Mouse (Mus musculus) heart, embryonic 13.5 days (tissue): Measurements from ENCODE around the gene Nudt6. TPM values are rescaled to one million over a fixed set of nuclear protein-coding genes. Genes with fewer than 3 reads are reported as not detected.

Source experiments
- ATAC-seq: fragments of 200-750 bp; cut with Nextera tagmentation; 2 replicates; pipeline ENCODE4 v1.8.0; 2017; ENCODE audit warnings: moderate TSS enrichment; ENCODE audit not compliant: insufficient number of reproducible peaks, low FRiP score, low TSS enrichment; ENCODE audit errors: extremely low read depth
- H3K27ac ChIP-seq: fragments of 300-500 bp; sonication (generic); replicated peaks from 2 replicates; pipeline ENCODE4 v1.5.1; 2015; ENCODE audit warnings: moderate library complexity, mild to moderate bottlenecking, inconsistent platforms
- H3K27me3 ChIP-seq: fragments of 300-500 bp; sonication (generic); replicated peaks from 2 replicates; pipeline ENCODE4 v1.6.1; 2015; ENCODE audit warnings: mild to moderate bottlenecking, inconsistent platforms
- H3K36me3 ChIP-seq: fragments of 300-500 bp; sonication (generic); 2 replicates; pipeline ENCODE4 v1.6.1; 2015; ENCODE audit warnings: mild to moderate bottlenecking, inconsistent platforms
- H3K4me1 ChIP-seq: fragments of 300-500 bp; sonication (generic); 2 replicates; pipeline ENCODE4 v1.6.1; 2015; ENCODE audit warnings: inconsistent platforms
- H3K4me2 ChIP-seq: fragments of 300-500 bp; sonication (generic); 2 replicates; pipeline ENCODE4 v1.6.1; 2015; ENCODE audit warnings: inconsistent platforms, mild to moderate bottlenecking, moderate library complexity
- H3K4me3 ChIP-seq: fragments of 300-500 bp; sonication (generic); 2 replicates; pipeline ENCODE4 v1.5.1; 2015; ENCODE audit warnings: moderate library complexity, mild to moderate bottlenecking, inconsistent platforms
- H3K9ac ChIP-seq: fragments of 300-500 bp; sonication (generic); 2 replicates; pipeline ENCODE4 v1.6.1; 2015; ENCODE audit warnings: inconsistent platforms, mild to moderate bottlenecking, moderate library complexity
- H3K9me3 ChIP-seq: fragments of 300-500 bp; sonication (generic); 2 replicates; pipeline ENCODE4 v1.6.1; 2016; ENCODE audit warnings: inconsistent platforms
- WGBS: fragments of 180-500 bp; shearing (Covaris S2); methylation state at CpG from one replicate; pipeline ENCODE4 v1.1.7; 2015; ENCODE audit warnings: mixed read lengths; 5-methylcytosine and 5-hydroxymethylcytosine counted together
- polyA plus RNA-seq: library from polyadenylated mRNA; unstranded; fragments of >200 nt; fragmentation: Nextera tagmentation; extraction: Ambion mirVana; gene quantifications from 2 replicates; pipeline ENCODE4 v1.2.1, GENCODE M21; 2015

Nudt6 gene
- 9.8 and 11.8 TPM in 2 replicates for polyA plus RNA-seq

DNA sequence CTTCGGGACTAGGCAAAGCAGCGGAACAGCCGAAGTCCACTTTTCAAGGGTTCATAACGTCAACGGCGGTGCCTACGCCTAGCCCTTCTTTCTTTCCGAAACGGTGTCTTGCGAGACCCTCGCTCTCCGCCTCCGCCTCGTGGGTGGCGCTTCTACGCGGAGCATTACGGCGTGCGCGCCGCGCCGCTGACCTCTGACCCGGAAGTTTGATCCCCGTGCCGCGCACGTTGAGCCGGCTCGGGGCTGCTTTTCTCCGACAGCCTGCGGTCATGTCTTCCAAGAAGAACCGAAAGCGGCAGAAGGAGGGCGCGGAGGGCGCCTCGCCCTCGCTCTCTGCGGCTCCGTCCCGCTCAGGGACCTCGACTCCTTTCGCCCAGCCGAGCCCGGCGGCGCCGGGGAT is at the start of gene Nudt6:
Gene Nudt6, minus strand, starts transcription at position 140 of the 400 bp plus-strand sequence.
- peak within 1 kb of the TSS; percentile 84 for H3K9ac ChIP-seq
- peak within 1 kb of the TSS; percentile 92 for H3K27ac ChIP-seq
- no peaks in the 10 kb centered on the region for H3K9me3 ChIP-seq
- peak; percentile 71 for ATAC-seq
- peaks cover 18% of the 10 kb centered on the region for H3K4me1 ChIP-seq
- peak within 1 kb of the TSS; percentile 64 for H3K4me3 ChIP-seq
- WGBS: under 1% methylated on average over 50 of the region's 50 CpGs
- H3K27me3 ChIP-seq: no peaks in the 10 kb centered on the region
- peaks cover 6% of the 10 kb centered on the region for H3K36me3 ChIP-seq
- peak within 1 kb of the TSS; percentile 91 for H3K4me2 ChIP-seq

DNA sequence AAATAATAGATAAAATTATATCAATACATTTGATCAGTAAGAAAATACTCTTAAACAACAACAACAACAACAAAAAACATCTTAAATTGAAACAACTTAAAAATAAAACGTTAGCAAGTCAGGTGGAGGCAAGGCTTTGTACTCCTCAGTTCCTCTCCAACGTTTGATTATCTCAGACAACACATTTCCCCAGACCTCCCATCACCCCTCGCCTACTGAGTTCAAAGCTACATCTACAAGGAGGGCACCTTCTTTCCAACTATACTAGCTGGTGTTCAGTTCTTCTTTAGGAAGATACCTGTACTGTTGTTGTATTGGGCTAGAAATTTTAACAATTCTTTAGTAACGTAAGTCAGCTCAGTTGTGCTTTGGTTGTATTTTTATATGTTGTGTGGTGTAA is 49.3 kb upstream of the Nudt6 start:
- Histone ChIP-seq H3K4me2 (no peak overlapping the region), H3K27me3 (no peaks in the 10 kb centered on the region), H3K4me3 (no peak overlapping the region), H3K9ac (no peak overlapping the region), H3K27ac (no peak overlapping the region), H3K36me3 (peaks cover 7% of the 10 kb centered on the region), H3K9me3 (no peaks in the 10 kb centered on the region), H3K4me1 (no peaks in the 10 kb centered on the region)
- ATAC-seq: no peak
- WGBS: 74% methylated on average over 4 of the region's 4 CpGs

DNA sequence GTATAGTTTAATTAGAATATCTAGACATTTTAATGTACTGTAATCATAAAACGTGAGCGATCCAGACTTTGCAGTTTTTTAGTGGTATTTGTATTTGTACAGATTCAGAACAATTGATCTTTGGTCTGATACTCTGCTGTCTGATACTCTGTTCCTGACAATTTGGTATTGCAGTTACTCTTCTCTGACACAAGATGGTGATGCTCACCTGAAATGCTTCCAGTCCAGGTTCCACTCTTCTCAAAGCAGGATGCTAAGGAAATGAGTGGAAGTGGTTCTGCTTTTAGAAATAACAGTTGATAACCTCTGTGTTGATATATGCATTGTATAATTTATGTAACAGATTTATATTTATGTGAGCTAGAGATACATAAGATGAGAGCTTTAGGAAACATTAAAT is 48.2 kb upstream of the Nudt6 start:
- Histone ChIP-seq H3K36me3 (peaks cover 7% of the 10 kb centered on the region), H3K4me1 (no peaks in the 10 kb centered on the region), H3K9ac (no peak overlapping the region), H3K4me3 (no peak overlapping the region), H3K27me3 (no peaks in the 10 kb centered on the region), H3K4me2 (no peak overlapping the region), H3K27ac (no peak overlapping the region), H3K9me3 (no peaks in the 10 kb centered on the region)
- ATAC-seq: no peak
- 89% methylated on average over 2 of the region's 2 CpGs for WGBS

DNA sequence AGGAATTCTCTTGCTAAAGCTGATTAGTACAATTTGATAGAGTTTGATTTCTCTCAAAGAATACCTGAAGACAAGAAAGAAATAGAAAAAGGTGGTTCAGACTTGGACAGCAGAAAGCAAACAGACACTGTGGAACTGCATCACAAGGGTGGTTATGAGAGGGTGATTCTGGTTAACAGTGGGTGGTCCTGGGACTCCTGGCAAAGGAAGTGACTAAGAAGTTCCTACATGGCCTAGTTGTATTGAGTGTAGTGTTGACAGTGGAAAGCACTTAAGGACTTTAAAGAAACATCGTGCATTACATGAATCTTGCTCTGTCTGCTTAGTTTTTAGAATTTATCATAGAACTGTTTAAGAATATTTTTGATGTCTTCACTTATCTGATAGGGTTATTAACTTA is 36.0 kb upstream of the Nudt6 start:
- no peak overlapping the region for H3K4me2 ChIP-seq
- no peaks in the 10 kb centered on the region for H3K27me3 ChIP-seq
- H3K27ac ChIP-seq: no peak overlapping the region
- H3K36me3 ChIP-seq: peaks cover 12% of the 10 kb centered on the region
- no peak overlapping the region for H3K4me3 ChIP-seq
- ATAC-seq: no peak
- H3K9ac ChIP-seq: no peak overlapping the region
- peaks cover 2% of the 10 kb centered on the region; the same call in 1 of the 2 replicates for H3K4me1 ChIP-seq
- WGBS: 63% methylated on average over 1 of the region's 1 CpGs
- H3K9me3 ChIP-seq: no peaks in the 10 kb centered on the region

DNA sequence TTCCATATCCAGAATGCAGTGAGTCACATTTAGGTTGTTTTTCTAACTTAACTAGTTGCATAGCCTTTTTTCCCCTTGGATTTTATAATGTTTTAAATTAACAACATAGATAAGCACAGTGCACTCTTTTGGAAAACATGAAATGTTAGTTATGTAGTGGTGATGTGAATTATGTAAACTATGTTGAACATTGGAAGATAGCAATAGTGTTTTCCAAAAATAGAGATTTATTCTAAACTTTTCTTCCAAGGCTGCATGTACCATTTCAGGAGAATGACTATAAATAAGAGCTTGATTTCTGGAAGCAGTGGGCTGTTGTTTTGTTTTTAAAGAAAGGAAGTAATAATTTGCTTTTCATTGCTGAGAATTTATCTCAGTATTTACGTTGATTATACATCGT is 23.4 kb upstream of the Nudt6 start:
- no peak overlapping the region for H3K9ac ChIP-seq
- 86% methylated on average over 2 of the region's 2 CpGs for WGBS
- H3K4me1 ChIP-seq: no peaks in the 10 kb centered on the region
- no peaks in the 10 kb centered on the region for H3K9me3 ChIP-seq
- no peak overlapping the region for H3K4me2 ChIP-seq
- no peak overlapping the region for H3K27ac ChIP-seq
- ATAC-seq: no peak
- H3K27me3 ChIP-seq: no peaks in the 10 kb centered on the region
- peaks cover 39% of the 10 kb centered on the region for H3K36me3 ChIP-seq
- H3K4me3 ChIP-seq: no peak overlapping the region

DNA sequence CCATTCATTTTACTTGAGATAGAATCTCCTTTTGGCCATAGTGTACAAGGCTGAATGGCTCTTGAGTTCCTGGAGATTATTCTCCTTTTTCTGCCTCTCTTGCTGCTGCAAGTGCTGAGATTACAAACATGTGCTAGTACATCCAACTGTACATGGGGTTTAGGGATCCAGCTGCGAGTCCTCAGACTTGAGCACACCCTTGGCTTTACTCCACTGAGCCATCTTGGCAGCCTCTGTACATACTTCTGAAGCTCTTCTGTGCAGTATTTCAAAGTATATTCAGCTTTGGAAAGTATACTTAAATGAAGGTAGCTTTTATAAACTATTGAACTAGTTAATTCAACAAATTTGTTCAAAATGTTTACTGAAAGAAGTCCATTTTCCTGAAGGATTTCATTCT is 19.8 kb upstream of the Nudt6 start:
- H3K4me2 ChIP-seq: no peak overlapping the region
- no peaks in the 10 kb centered on the region for H3K27me3 ChIP-seq
- H3K27ac ChIP-seq: no peak overlapping the region
- H3K9me3 ChIP-seq: no peaks in the 10 kb centered on the region
- H3K4me3 ChIP-seq: no peak overlapping the region
- peaks cover 55% of the 10 kb centered on the region for H3K36me3 ChIP-seq
- ATAC-seq: no peak
- WGBS: 85% methylated on average over 1 of the region's 1 CpGs
- H3K9ac ChIP-seq: no peak overlapping the region
- H3K4me1 ChIP-seq: no peaks in the 10 kb centered on the region

DNA sequence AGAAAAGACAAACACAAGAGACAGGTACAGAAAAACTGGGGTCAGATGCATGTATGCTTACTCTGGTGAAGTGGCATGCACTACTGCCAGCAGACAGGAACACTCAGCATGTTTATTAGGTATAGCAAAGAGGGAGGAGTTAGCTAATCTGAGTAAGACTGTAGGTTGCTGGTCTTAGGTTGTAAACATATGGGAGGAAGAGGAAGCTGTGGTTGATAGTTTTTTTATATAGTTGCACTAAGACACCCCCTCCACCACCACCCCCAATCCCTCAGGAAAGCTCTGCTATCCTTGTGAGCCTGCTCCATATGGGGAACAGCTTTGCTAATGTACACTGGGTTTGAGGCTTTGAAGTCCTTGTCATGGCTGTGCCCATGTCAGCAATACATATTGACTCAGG is 10.3 kb upstream of the Nudt6 start:
- Histone ChIP-seq H3K9me3 (no peaks in the 10 kb centered on the region), H3K4me1 (no peaks in the 10 kb centered on the region), H3K36me3 (peaks cover 66% of the 10 kb centered on the region), H3K4me2 (no peak overlapping the region), H3K27ac (no peak overlapping the region), H3K9ac (no peak overlapping the region), H3K27me3 (no peaks in the 10 kb centered on the region), H3K4me3 (no peak overlapping the region)
- no peak for ATAC-seq

DNA sequence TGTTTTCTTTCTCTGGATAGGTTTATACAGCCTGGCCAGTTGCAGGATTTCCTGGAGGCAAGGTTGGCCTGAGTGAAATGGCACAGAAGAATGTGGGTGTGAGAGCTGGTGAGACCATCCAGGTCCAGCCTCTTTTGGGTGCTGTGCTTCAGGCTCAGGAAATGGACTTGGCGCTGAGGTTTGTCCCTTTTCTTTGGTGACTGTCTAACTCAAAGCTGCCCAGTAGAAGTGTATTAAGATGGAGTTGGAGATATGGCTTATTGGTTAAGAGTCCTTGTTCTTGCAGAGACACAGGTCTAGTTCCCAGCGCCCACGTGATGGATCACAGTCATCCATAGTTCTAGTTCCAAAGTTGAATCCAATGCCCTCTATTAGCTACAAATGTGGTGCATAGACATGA is 6.1 kb upstream of the Nudt6 start:
- Histone ChIP-seq H3K4me1 (peaks cover 9% of the 10 kb centered on the region), H3K9me3 (no peaks in the 10 kb centered on the region), H3K4me3 (no peak overlapping the region), H3K36me3 (peaks cover 44% of the 10 kb centered on the region), H3K9ac (no peak overlapping the region), H3K27ac (no peak overlapping the region), H3K27me3 (no peaks in the 10 kb centered on the region), H3K4me2 (no peak overlapping the region)
- no peak for ATAC-seq
- WGBS: 90% methylated on average over 3 of the region's 3 CpGs

DNA sequence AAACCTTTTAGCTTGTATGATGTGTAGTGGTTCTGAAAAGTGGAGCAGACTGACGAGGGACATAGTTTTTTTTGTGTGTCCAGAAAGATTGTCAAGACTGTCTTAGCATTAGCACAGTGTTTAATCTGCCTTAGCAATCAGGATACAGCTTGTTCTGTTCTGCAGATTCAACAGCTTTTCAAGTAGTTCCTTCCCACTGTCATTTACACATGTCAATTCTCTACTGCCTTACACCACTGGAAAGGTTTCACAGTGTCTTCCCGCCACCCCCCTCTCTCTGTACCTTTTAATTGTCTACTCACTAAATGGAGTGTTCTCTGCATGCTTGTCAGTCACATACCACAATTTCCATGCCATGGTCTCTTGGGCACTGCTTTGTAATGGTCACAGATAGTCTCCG is 1.2 kb upstream of the Nudt6 start:
- H3K36me3 ChIP-seq: peaks cover 15% of the 10 kb centered on the region
- ATAC-seq: no peak

DNA sequence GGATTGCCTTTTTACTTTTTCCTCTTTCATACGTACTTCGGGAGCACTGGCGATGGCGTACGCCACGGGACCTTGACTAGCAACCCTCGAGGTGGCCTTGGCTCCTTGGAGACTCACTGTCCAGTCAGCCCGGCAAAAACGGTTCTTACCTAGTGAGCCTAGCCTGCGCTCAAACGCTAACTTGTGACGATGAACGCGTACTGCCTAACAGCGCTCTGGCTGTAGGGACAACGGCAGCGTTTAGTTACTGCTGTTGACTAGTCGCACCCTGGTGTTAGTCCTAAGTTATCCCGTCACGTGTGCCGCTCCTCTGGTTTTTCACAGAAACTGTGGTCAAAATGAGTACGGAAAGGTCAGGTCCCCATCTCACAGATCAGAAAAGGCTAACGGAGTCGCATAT is 630 bp upstream of the Nudt6 start:
- peaks cover 11% of the 10 kb centered on the region for H3K36me3 ChIP-seq
- H3K9ac ChIP-seq: peak overlapping the region; percentile 82
- under 1% methylated on average over 24 of the region's 24 CpGs for WGBS
- H3K4me3 ChIP-seq: peak overlapping the region; percentile 64
- no peak for ATAC-seq
- H3K27ac ChIP-seq: peak overlapping the region; percentile 85
- H3K9me3 ChIP-seq: no peaks in the 10 kb centered on the region
- no peaks in the 10 kb centered on the region for H3K27me3 ChIP-seq
- H3K4me2 ChIP-seq: peak overlapping the region; percentile 91
- peaks cover 18% of the 10 kb centered on the region for H3K4me1 ChIP-seq

More for the DNA sequence above, 1.2 kb upstream of the Nudt6 start:
- Histone ChIP-seq H3K9ac (peak overlapping the region; percentile 82), H3K4me1 (peaks cover 18% of the 10 kb centered on the region), H3K4me2 (peak overlapping the region; percentile 91), H3K4me3 (peak overlapping the region; percentile 64), H3K27ac (peak overlapping the region; percentile 85; the same call in 1 of the 2 replicates), H3K9me3 (no peaks in the 10 kb centered on the region), H3K27me3 (no peaks in the 10 kb centered on the region)
- 19% methylated on average over 3 of the region's 3 CpGs for WGBS

DNA sequence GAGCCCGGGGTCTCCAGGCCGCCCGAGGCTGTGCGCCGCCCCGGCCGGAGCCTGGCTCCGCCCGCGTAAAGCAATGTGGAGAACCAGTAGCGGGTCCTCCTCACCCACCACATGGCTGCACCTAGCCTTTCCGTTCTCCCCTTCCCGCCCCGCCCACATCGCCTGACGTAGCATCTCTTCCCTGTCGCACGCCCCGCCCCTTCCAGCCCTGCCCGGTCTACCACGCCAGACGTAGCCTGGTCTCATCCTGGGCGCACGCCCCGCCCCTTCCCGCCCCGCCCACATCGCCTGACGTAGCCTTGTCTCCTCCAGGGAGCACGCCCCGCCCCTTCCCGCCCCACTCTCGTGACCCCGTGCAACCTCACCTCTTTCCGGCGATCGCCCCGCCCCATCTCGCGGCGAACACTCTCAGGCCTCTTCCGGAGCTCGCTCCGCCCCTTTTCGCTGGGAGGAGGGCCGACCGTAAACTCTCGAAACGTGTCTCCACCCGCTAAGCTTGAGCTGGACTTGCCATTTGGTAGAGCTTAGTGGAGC is 486 bp downstream of the Nudt6 start, which contains the start of gene Spata5:
Gene Spata5, plus strand, starts transcription at position 439 of the 534 bp plus-strand sequence.
- H3K27ac ChIP-seq: peak within 1 kb of the TSS; percentile 92
- H3K9ac ChIP-seq: peak within 1 kb of the TSS; percentile 84
- H3K27me3 ChIP-seq: no peaks in the 10 kb centered on the region
- peak within 1 kb of the TSS; percentile 64 for H3K4me3 ChIP-seq
- peak within 1 kb of the TSS; percentile 91 for H3K4me2 ChIP-seq
- H3K9me3 ChIP-seq: no peaks in the 10 kb centered on the region
- WGBS: 2% methylated on average over 47 of the region's 50 CpGs
- H3K36me3 ChIP-seq: peaks cover under 1% of the 10 kb centered on the region; the same call in 1 of the 2 replicates
- peak; percentile 97 for ATAC-seq
- H3K4me1 ChIP-seq: peaks cover 18% of the 10 kb centered on the region

DNA sequence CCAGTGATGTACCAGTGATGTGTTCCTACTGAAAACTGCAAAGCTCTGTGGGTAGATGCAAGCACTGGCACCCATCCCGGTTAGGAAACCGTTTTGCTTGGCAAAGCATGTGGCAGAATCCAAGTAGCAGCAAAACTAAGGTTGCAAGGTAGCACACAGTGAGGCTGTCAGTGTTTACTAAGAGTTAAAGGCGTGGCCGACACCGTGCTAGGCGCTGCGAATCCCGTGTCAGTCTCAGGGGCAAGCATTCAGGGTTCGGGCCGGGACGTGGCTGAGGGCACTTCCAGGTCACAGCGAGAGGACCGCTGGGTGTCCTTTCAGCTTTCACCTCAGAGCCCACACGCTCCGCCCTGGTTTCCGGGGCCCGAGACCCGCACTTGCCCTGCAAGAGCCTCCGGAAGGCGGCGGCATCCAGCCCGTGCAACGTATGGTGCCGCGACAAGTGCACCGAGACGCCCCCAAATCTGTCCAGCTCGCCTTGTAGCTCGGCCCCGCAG is 1.0 kb downstream of the Nudt6 start:
- ATAC-seq: peak; percentile 12

More for the DNA sequence above, 1.0 kb downstream of the Nudt6 start:
- Histone ChIP-seq H3K9me3 (no peaks in the 10 kb centered on the region), H3K9ac (peak overlapping the region; percentile 84), H3K27me3 (no peaks in the 10 kb centered on the region), H3K36me3 (no peaks in the 10 kb centered on the region), H3K4me2 (peak overlapping the region; percentile 76), H3K4me3 (peak overlapping the region; percentile 64), H3K27ac (peak overlapping the region; percentile 92), H3K4me1 (peaks cover 18% of the 10 kb centered on the region)
- under 1% methylated on average over 30 of the region's 30 CpGs for WGBS
